ENCODE assay signal across 8 mouse cellular contexts in genomic region chr5:30998306-30998705, GRCm38 (mm10). TPM values are rescaled to one million over a fixed set of nuclear protein-coding genes. Genes with fewer than 3 reads are reported as not detected.
DNase-seq lines count a peak whose midpoint lies in the region; ATAC-seq lines count a peak whose summit lies in the region.

No protein-coding gene starts in this region.

- no peak overlapping the region for H3K4me3 ChIP-seq in embryonic facial prominence, embryonic 11.5 days (ENCODE audit: low read depth, low read length)

- no peaks in the 10 kb centered on the region for H3K9me3 ChIP-seq in embryonic facial prominence, embryonic 11.5 days (replicated peaks; ENCODE audit: control insufficient read depth, low read length)

- DNase-seq in cerebellum, postnatal 10 days = peak; percentile 30 to 41
- no peak for DNase-seq in cerebellum, adult 11 months
- DNase-seq in right cerebral cortex, postnatal 14 days = peak; percentile 31
- DNase-seq in right cerebral cortex, postnatal 25 days = no peak
- DNase-seq in embryonic facial prominence, embryonic 11.5 days (ENCODE audit: low spot score) = peak; percentile 69
- peak; percentile 48 to 58 for DNase-seq in kidney, postnatal 25 days
- peak; percentile 81 for DNase-seq in naive thymus-derived CD4-positive, alpha-beta T cell, adult 2 months (ENCODE audit: low read depth)
- no peak for DNase-seq in left cerebral cortex, adult 9 months (ENCODE audit: low spot score in 2 of 2)

- no peak overlapping the region for H3K4me2 ChIP-seq in embryonic facial prominence, embryonic 11.5 days (ENCODE audit: low read depth, low read length)

- H3K36me3 ChIP-seq in embryonic facial prominence, embryonic 11.5 days (replicated peaks; ENCODE audit: control insufficient read depth, insufficient read depth, low read depth, low read length) = no peaks in the 10 kb centered on the region

- ATAC-seq in embryonic facial prominence, embryonic 11.5 days (replicated peaks; ENCODE audit: insufficient number of reproducible peaks, low FRiP score, low TSS enrichment, low read depth) = no peak

- no peaks in the 10 kb centered on the region for H3K27me3 ChIP-seq in embryonic facial prominence, embryonic 11.5 days (ENCODE audit: control insufficient read depth, insufficient read depth, low read length)

- no peak overlapping the region for H3K27ac ChIP-seq in embryonic facial prominence, embryonic 11.5 days (replicated peaks; ENCODE audit: low read depth, low read length)

- 23% methylated on average over 5 of the region's 5 CpGs for WGBS in embryonic facial prominence, embryonic 11.5 days

- no peak overlapping the region for H3K9ac ChIP-seq in embryonic facial prominence, embryonic 11.5 days (replicated peaks; ENCODE audit: low read length)

- no peaks in the 10 kb centered on the region for H3K4me1 ChIP-seq in embryonic facial prominence, embryonic 11.5 days (ENCODE audit: control insufficient read depth, insufficient read depth, low read length)

RNA-seq across cellular contexts. Expression of gene Tcf23, which starts 29.8 kb away (rescaled TPM):
- polyA plus RNA-seq in embryonic facial prominence, embryonic 11.5 days (2014; fragmentation: Nextera tagmentation; extraction: Ambion mirVana) = not detected in 2 replicates

RNA-seq across cellular contexts. Expression of gene Preb, which starts 38.1 kb away (rescaled TPM):
- polyA plus RNA-seq in embryonic facial prominence, embryonic 11.5 days (2014; fragmentation: Nextera tagmentation; extraction: Ambion mirVana) = 88.2 and 95.1 TPM in 2 replicates

RNA-seq across cellular contexts. Expression of gene Atraid, which starts 49.8 kb away (rescaled TPM):
- 88.2 and 105 TPM in 2 replicates for polyA plus RNA-seq in embryonic facial prominence, embryonic 11.5 days (2014; fragmentation: Nextera tagmentation; extraction: Ambion mirVana)

RNA-seq across cellular contexts. Expression of gene Slc5a6, which starts 50.4 kb away (rescaled TPM):
- polyA plus RNA-seq in embryonic facial prominence, embryonic 11.5 days (2014; fragmentation: Nextera tagmentation; extraction: Ambion mirVana) = 6.6 and 6.7 TPM in 2 replicates

RNA-seq across cellular contexts. Expression of gene Cgref1, which starts 52.9 kb away (rescaled TPM):
- 3.7 and 4.4 TPM in 2 replicates for polyA plus RNA-seq in embryonic facial prominence, embryonic 11.5 days (2014; fragmentation: Nextera tagmentation; extraction: Ambion mirVana)

Comparison
In these comparisons a context has a peak if more than half of its experiments do, and no peak if none do; other contexts are left out.
1. DNase-seq: peak in cerebellum, postnatal 10 days (2 of 2), right cerebral cortex, postnatal 14 days (single experiment), embryonic facial prominence, embryonic 11.5 days (single experiment), kidney, postnatal 25 days (2 of 2) and naive thymus-derived CD4-positive, alpha-beta T cell, adult 2 months (single experiment); none in cerebellum, adult 11 months (single experiment), right cerebral cortex, postnatal 25 days (single experiment) and left cerebral cortex, adult 9 months (0 of 2).